Mouse (Mus musculus): ENCODE results near the gene Rcn2. TPM values are rescaled to one million over a fixed set of nuclear protein-coding genes. Genes with fewer than 3 reads are reported as not detected.

Rcn2 gene
- polyA plus RNA-seq, 1 experiment from 2014 or later: 313 TPM

DNA sequence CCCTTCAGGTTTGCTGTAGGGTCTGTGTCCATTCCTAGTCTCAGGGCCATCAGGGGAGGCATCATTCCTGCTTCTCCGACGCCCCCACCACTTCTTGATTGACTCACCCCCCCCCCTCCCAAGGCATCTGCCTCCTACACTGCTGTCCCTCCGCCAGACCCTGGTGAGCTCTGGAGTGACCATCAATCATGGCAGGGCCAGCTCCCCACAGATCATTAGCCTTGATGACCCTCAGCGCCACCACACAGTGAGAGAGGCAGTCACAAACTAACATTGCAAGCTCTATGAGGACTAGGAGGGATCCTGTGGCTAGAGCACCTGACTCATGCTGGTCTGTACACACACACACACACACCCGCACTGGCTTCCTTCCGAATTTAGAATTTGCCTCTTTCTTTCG lies 63.3 kb downstream of the Rcn2 start:
- Histone ChIP-seq H3K9me3 (replicated peaks) (no peaks in the 10 kb centered on the region), H3K27me3 (ENCODE audit: low read depth, poor library complexity, severe bottlenecking) (no peaks in the 10 kb centered on the region), H3K27ac (replicated peaks) (no peak overlapping the region), H3K4me1 (peaks cover 11% of the 10 kb centered on the region), H3K36me3 (no peaks in the 10 kb centered on the region), H3K4me3 (no peak overlapping the region)
- no peak for DNase-seq (ENCODE audit: low spot score)
- WGBS: 84% methylated on average over 7 of the region's 7 CpGs

GRCm38 (mm10) chr9:56106274-56107072 lies 64.8 kb downstream of the Rcn2 start:
- H3K36me3 ChIP-seq: no peaks in the 10 kb centered on the region
- DNase-seq (ENCODE audit: low spot score): no peak
- WGBS: 75% methylated on average over 6 of the region's 6 CpGs

DNA sequence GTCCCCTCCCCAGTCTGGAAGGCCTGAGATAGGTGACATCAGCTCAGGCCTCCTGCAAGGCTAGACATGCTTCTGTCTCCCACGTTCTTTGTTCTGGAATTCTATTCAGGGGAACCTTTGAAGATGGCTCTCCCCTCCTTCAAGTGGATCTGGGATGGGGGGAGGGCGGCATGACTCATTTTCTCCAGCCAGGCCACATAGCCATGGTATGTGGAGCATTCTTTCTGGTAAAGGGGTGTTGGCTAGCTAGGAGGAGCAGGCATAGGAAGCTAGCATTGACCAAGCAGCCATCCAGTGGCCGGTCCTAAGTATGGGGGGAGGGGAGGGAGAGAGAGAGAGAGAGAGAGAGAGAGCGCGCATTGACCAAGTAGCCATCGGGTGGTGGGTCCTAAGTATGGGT lies 65.9 kb downstream of the Rcn2 start:
- H3K4me3 ChIP-seq: no peak overlapping the region
- H3K27me3 ChIP-seq (ENCODE audit: low read depth, poor library complexity, severe bottlenecking): no peaks in the 10 kb centered on the region
- peaks cover 11% of the 10 kb centered on the region for H3K4me1 ChIP-seq
- WGBS: 68% methylated on average over 6 of the region's 6 CpGs
- DNase-seq (ENCODE audit: low spot score): no peak
- H3K36me3 ChIP-seq: no peaks in the 10 kb centered on the region
- H3K27ac ChIP-seq (replicated peaks): no peak overlapping the region
- no peaks in the 10 kb centered on the region for H3K9me3 ChIP-seq (replicated peaks)

More at GRCm38 (mm10) chr9:56106274-56107072, 64.8 kb downstream of the Rcn2 start:
- Histone ChIP-seq H3K27me3 (ENCODE audit: low read depth, poor library complexity, severe bottlenecking) (no peaks in the 10 kb centered on the region), H3K27ac (replicated peaks) (no peak overlapping the region), H3K4me1 (peaks cover 11% of the 10 kb centered on the region), H3K9me3 (replicated peaks) (no peaks in the 10 kb centered on the region), H3K4me3 (no peak overlapping the region)

GRCm38 (mm10) chr9:56108174-56108573 lies 66.5 kb downstream of the Rcn2 start:
- no peaks in the 10 kb centered on the region for H3K27me3 ChIP-seq (ENCODE audit: low read depth, poor library complexity, severe bottlenecking)
- peaks cover 11% of the 10 kb centered on the region for H3K4me1 ChIP-seq
- 79% methylated on average over 5 of the region's 5 CpGs for WGBS

More at GRCm38 (mm10) chr9:56108174-56108573, 66.5 kb downstream of the Rcn2 start:
- Histone ChIP-seq H3K27ac (replicated peaks) (no peak overlapping the region; the same call in 1 of the 2 replicates), H3K36me3 (no peaks in the 10 kb centered on the region), H3K9me3 (replicated peaks) (no peaks in the 10 kb centered on the region), H3K4me3 (no peak overlapping the region)
- no peak for DNase-seq (ENCODE audit: low spot score)

Other genes with a start within 250 kb of the Rcn2 start
- 6.3 and 9.2 TPM in 2 replicates for gene Scaper, start 103.7 kb upstream of the Rcn2 start, polyA plus RNA-seq (2016; fragmentation: Nextera tagmentation; extraction: Ambion mirVana)
- not detected in 2 replicates for gene 4930563M21Rik, start 31.3 kb upstream of the Rcn2 start, polyA plus RNA-seq (2016; fragmentation: Nextera tagmentation; extraction: Ambion mirVana)
- 0.40 and 0.52 TPM in 2 replicates for gene Pstpip1, start 48.1 kb downstream of the Rcn2 start, polyA plus RNA-seq (2016; fragmentation: Nextera tagmentation; extraction: Ambion mirVana)
- 570 and 611 TPM in 2 replicates for gene Tspan3, start 123.6 kb downstream of the Rcn2 start, polyA plus RNA-seq (2016; fragmentation: Nextera tagmentation; extraction: Ambion mirVana)

All from midbrain, embryonic 10.5 days (tissue).